Mouse (Mus musculus): ENCODE data around the gene Gm8909.
A peak's percentile ranks its signal among the peaks of the same experiment; 100 is the strongest.
"Not testable (repeated sequence)": the region's sequence is repeated elsewhere in the genome, so short reads cannot be mapped to it uniquely, and the experiment has no call there.

Gene Gm8909

DNA sequence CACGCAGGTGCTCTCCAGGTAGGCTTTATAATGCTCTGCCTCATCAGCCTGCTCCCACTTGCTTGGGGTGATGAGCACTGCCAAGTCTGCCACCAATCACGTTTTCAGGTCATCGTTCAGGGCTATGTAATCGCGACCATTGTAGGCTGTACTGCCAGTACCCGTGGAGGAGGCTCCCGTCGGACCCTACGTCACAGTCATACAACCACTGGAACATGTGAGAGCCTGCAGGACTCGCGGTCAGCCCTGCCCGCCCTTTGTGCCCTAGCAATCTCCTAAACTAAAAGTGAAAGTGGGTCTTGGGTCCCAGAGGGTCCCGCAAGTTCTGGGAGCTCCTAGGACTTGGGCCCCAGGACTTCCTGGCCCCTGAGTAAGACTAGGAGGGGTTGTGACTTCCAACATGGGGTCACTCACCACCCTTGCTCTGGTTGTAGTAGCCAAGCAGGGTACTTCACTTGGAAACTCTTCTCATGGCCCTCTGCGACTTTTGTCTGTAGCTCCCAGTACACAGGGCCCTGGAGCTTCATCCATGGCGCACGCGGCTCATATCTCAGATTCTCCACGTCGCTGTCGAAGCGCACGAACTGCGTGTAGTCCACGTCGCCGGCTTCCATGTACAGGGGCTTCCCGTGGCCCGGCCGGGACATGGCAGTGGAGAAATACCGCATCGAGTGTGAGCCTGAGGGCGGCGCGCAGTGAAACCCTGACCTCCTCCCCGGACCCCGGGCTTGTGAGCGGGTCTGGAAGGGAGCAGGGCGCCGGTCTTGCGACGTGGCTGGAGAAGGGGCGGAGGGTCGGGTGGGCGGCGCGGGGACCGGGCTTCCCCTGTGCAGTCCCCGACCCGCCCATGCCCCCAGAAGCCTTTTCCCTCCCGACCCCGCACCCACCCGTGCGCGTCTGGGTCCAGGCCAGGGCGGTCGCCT lies 6.9 kb downstream of the Gm8909 start:
- no peak for DNase-seq

DNA sequence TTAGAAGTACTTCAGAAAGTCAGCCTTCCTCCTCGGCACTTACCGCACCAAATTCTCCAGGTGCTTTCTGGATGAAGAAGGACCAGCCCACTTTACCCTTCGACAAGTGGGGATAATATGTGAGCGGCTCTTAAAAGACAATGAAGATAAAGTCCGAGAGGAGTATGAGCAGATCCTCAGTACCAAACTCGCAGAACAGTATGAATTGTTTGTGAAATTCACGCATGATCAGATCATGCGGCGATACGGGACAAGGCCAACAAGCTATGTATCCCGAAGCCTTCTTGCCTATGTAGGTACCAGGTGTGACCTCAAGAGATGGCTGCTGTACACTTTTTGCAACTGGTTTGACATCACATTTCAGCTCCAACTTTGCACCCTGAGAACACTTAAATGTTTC lies 10.1 kb downstream of the Gm8909 start:
- DNase-seq: not testable (repeated sequence)

DNA sequence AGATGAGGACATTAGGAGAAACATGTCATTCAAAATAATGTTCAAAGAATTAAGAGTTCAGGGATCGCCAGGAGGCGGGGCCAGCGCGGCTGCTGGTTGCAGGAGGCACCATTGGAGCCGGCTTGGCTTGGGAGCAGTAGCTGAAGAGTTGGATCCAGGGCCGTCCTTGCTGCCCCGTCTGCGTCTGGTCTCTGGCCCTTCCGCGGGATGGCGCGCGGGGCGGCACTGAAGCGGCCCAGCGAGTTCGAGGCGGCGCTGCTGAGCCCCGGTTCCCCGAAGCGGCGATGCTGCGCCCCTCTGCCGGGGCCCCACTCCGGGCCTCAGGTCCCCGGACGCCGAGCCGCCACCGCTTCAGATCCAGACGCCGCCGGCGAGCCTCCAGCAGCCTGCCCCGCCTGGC lies 10.6 kb downstream of the Gm8909 start:
- peak; percentile 41 for DNase-seq

DNA sequence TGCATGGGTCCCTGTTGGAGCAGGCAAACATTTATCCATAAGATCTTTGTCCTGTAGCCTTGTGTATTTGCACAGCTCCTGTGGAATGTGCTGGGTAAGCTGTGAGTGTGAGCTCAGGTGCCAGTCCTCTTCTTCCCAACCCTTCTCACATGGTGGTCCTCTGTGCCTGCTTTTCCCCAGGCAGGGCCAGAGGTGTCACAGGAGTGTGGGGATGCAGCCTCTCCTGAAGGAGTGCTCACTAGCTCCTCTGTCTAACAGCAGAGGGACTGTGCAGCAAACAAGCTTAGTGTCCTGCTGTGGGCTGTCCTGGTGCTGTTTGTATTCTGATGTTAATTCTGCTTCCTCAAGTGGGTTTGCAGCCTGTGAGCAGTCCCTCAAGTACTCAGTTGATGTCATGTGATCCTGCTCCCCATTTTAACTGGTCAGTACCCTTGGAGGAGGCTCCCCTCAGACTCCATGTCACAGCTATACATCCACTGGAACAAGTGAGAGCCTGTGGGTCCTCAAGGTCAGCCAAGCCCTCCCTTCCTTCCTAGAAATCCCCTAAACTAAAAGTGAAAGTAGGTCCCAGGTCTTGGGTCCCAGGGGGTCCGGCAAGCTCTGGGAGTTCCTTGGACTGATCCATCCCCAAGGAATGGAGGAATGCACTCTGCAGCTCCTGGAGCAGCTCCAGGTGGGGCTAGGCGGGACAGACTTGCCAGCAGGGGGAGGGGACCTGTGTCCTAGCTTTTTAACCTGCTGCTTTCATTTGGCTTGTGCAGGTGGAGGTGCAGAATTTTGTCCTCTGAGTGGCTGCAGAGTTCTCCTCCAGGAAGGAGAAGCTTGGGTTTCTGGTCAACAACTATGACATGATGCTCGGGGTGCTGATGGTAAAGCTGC lies 13.8 kb downstream of the Gm8909 start:
- no peak for DNase-seq

DNA sequence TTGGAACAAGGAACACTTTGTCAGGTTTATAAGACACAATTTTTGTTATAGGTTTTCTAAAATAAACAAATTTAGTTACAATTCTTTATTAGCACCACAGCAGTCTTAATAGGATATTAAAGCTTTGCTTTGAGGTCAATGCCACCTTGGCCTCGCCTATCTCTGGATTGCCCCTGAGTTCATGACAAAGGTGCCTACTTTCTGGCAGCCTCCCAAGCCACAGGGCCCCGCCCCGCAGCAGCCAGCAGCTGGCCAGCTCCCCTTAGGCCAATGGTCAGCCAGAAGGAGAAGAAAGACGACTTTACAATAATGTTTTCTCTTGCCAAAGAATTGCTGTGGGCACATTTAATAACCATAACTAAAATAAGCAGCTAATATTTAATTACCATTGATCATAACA lies 17.1 kb downstream of the Gm8909 start:
- DNase-seq: not testable (repeated sequence)

DNA sequence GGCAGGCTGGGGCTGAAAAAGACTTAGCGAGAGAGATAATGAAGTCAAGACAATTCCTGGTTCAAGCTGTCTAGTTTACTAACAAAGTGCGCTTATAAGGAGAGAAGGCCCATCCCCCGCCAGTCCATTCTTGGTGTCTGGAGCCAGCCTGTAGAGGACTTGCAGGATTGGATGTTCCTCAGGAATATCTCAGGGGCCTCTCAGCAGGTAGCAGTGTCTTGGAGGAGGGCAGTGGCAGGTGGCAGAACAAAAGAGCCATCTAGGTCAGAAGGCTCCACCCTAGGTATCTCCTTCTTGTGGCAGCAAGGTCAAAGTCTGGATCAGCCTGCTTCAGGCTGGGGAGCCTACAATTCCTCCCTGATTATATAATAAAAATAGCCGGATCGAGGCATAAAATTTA lies 19.9 kb downstream of the Gm8909 start:
- DNase-seq: not testable (repeated sequence)

DNA sequence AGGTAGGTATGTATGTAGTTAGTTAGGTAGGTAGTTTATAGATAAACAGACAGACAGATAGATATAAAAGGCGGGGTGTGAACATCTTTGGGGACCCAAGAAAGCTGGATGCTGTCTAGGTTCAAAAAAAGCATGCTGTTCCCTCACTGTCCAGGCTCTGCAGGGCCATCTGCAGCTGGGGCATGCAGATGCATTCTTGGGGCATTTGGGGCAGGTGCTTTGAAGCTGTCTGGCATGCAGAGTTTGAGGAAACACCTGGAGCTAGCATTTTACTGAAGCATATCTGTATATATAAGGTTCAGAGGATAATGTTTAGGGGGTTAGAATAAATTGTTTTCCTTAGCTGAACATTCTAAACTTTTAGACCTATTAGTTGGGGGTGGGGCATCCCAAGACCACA lies 21.4 kb downstream of the Gm8909 start:
- DNase-seq: peak; percentile 59

DNA sequence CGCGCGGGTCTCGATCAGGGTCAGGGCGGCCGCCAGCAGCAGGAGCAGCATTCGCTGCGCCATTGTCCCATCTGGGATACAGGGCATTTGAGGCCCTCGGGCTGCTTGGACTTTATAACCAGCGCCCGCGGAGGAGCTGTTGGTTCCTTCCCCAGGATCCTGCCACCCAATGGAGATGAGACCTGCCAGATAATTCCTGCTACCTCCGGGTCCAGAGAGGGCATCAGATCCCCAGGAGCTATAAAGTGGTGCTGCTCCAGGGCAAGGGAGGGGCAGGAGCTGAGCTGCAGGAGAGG lies 22.5 kb downstream of the Gm8909 start:
- DNase-seq: not testable (repeated sequence)

DNA sequence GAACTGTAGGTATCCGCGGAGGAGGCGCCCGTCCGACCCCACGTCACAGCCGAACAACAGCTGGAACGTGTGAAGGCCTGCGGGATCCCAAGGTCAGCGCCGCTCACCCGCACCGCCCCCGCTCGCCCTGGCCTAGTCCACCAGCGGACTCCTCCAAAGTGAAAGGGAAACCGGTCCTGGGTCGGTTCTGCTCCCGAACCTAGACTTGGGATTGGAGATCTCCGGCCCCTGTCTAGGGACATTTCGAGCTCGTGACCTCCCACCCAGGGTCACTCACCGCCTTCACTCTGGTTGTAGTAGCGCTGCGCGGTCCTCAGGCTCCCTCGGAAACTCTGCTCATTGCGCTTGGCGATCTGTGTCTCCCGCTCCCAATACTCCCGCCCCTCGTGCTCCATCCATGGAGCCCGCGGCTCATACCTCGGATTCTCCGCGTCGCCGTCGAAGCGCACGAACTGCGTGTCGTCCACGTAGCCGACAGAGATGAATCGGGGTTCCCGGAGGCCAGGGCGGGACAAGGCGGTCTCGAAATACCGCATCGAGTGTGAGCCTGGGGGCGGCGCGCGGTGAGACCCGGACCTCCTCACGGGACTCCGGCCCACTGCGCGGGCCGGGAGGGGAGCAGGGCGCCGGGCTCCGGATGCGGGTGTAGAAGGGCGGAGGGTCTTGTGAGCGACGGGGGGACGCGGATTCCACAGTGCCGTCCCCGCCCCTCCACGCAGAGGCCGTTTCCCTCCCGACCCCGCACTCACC lies 23.1 kb downstream of the Gm8909 start:
- peak; percentile 63 for DNase-seq

DNA sequence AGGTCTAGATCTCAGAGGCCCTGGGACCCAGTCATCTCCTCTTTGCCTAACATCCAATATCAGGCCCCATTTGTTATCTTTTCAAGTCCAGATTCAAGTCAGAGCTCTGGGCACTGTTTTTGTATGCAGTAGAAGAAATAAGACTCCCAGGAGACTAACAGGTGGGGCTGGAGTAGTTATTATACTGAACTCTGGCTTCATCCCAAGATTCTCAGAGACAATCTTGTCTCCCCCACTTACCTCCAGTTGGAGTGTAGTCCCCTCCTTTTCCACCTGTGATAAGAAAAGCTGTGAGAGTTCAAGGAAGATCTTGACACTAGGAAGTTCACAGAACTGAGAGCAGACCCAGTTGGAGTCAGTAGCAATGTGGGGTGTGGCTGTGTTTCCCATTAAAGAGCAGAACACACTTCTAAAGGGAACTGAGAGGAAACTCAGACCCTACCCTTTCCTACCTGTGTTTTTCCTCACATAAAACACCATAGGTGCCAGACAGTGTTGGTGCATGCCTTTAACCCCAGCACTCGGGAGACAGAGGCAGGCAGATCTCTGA lies 32.0 kb downstream of the Gm8909 start:
- not testable (repeated sequence) for DNase-seq

DNA sequence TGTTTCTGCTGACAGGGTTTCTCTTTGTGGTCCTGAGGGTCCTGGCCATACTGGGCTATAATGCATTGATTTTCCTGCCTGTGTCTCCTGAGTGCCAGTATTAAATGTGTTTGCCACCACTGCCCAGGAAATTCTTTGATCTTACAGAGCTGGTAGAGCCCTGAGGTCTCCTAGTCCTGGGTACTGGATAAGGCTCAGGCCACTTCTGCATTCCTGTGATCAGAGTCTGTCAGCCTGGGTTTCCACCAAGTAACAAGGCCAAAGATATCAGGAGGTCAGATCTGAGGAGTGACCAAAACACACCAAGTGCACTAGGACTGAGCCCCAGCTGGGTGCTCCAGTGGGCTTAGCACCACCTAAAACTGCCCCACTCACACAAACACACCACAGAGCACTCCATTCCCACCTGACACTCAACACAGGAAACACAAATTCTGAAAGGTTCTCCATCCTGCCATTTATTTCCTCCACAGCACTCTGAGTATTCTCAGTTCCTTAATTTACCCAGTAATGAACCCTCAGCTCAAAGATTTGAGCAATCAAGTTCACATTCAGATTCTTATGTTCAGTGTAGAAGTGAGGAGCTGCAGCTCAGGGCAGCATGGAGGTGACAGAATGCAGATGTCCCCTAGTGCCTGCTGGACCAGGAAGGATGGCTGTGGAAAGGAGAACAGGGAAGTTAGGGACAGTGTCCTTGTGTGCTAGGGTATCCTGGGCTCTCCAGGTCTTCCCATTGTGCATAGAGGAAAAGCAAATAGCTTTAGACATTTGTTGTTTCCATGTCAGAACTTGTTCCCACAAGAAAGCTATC lies 32.7 kb downstream of the Gm8909 start:
- DNase-seq: not testable (repeated sequence)

DNA sequence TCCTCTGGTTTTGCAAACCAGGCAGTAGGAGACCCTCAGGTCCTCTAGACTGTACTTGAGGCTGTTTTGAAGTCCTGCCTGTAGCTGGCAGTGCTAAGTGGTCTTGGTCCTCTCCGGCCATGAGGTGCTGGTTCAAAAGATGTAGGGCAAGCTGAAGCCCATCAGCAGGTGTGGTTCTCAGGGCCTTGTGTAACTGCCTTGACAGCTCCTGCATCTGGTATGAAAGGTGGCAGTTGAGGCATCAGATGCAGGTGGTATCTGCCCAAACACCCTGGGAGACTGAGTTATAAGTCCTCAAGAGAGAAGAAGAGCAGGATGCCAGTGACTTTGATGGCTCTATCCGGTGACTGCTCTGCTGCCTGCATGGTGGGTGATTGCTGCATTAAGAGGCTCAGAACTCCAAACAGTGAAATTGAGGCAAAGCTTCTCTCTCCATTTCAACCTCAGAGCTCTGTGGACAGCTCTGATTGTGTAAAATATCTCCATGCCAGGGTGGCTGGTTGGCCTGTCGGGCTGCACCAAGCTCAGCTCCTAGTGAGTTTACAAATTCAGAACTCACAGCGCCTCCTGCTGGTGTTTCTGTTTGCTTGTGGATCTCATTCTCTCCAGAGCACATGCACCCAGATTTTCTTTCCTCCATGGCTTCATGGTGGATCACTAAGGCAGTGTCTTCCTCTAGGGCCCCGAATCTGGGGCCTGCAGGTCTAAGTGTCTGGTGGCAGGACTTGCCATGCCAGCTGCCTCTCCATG lies 36.6 kb downstream of the Gm8909 start:
- DNase-seq: peak; percentile 66

DNA sequence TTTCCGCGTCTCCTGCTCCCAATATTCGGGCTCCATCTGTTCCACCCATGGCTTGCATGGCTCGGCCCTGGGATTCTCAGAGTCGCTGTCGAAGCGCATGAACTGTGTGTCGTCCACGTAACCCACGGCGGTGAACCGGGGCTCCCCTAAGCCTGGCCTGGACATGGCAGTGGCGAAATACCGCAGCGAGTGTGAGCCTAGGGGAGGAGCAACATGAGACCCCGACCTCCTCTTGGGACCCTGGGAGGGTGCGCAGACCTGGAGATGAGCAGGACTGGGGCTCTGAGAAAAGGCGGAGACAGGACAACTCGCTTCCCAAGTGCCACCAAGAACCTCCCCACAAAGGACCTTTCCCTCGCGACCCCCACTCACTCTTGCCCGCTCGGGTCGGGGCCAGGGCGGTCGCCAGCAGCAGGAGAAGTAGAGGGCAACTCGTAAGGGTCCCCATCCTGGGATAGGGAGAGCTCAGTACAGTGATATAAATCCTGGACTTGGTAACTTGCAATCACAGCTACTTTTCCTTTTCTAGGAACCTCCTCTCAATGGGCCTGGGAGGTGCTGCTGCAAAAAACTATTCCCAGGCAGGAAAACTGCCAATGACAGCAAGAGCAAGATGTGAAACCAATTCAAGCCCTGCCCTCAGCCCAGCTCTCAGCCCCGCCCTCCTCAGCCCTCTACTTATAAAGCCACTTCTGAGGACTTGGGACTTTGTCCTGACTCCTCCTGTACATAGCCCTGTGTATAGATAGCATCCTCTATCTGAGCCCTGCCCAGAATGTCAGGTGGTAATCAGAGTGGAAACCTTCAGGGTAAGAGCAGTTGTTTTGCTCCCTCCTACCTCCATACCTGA lies 39.1 kb downstream of the Gm8909 start, which contains the start of gene Gm7030:
TSS of gene Gm7030 (minus strand) at position 458 of the 850 bp plus-strand sequence.
- DNase-seq: peak; percentile 49

DNA sequence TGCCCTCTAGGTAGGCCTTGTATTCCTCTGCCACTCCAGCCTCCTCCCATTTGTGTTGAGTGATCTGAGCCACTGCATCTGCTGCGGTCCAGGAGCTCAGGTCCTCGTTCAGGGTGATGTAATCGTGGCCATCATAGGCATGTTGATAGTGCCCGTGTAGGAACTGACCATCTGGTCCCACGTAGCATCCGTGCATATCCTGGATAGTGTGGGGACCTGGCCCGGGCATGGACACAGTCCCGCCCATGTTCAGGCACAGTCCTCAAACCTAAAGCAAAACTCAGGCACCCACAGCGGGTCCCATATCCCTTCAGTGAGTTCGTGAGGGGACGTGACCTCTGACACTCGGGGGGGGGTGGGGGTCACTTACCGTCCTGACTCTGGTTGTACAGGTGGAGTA lies 39.8 kb downstream of the Gm8909 start:
- DNase-seq: not testable (repeated sequence)

DNA sequence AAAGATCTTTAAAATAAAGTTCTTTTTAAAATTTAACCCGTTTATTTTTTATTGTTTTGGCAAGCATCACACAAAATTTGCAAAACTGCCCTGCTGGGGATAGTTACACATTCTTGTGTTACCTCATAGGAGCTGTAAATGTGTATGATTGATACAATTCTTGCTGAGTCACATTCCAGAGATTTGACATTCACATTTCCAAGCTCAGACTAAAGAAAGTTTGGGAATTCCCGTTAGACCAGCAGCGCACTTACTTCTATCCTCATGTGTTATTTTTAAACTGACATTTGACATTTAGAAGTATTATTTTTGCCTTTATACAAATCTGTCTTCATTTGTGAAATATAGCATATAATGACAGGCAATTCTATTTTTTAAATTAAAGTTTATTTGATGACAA lies 44.2 kb downstream of the Gm8909 start:
- not testable (repeated sequence) for DNase-seq

DNA sequence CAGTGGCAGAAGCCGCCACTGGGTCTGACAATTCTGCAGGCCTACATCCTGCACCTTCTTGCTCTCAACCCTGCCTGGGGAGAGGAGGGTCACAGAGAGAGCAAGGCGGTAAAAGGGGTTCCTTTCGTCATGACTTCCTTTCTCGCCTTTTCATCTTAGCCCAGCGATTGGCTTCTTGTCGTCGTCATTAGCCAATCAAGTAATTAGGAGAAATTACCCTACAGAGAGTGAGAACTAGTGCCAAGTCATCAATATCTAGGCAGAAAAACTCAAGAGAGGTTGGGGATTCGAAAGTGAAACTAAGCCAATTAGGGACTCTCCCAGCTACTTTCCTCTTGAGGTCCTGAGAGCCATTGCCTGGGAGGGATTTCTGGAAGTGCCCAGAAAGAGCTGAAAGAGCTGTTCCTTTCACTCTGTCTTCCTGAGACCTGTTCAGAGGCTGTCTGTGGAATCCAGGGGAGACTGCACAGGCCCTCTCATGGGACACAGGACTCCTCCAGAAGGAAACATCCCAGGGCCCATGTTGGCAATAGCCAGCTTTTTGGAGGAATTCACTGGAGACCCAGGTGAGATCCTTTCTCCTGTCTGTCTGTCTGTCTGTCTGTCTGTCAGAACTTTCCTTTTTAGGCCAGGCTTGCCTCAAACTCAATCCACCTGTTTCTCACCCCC lies 46.9 kb downstream of the Gm8909 start, which contains the start of gene Gm19684:
TSS of gene Gm19684 (plus strand) at position 327 of the 669 bp plus-strand sequence.
- peak; percentile 78 for DNase-seq

DNA sequence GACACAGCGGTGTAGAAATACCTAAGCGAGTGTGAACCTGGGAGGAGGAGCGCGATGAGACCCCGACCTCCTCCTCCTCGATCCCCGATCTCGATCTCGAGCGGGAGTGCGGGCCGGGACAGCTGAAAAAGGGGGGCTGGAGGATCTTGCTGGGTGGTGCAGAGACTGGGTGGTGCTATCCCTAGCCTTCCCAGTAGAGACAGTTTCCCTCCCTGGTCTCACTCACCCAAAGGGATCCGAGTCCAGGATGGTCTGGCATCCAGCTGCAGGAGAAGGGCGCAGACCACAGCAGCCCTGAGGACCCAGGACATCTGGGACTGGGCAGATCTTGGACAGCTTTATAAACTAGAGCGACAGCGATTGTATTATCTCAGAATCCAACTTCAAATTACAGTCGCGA lies 47.5 kb downstream of the Gm8909 start:
- peak; percentile 47 for DNase-seq

DNA sequence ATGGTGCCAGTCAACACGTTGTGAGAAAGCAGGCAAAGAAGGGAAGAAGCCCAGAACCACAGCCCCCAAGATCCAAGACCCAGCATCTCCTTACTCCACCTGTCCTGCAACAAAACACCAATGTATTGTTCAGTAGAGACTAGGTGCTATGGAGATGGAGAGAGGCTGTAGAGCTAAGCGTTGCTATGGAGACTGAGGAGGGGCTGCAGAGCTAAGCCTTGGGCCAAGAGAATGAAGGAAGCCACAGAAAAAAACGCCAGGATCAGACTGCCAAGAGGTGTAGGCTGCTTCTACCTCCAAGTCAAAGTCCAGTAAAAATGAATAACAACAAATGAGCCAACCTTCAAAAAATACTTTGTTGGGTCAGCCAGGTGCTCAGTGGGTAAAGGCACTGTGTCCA lies 51.8 kb downstream of the Gm8909 start:
- DNase-seq: not testable (repeated sequence)

Measured in thymus, postnatal 25 days (tissue).